Mouse (Mus musculus) intestine, embryonic 16.5 days (tissue): ENCODE results near the gene Zfp444. TPM values are rescaled to one million over a fixed set of nuclear protein-coding genes. Genes with fewer than 3 reads are reported as not detected.

Source experiments
- ATAC-seq: fragments of 200-750 bp; cut with Nextera tagmentation; 2 replicates; pipeline ENCODE4 v1.8.0; 2017; ENCODE audit warnings: moderate TSS enrichment, moderate library complexity
- H3K27ac ChIP-seq: fragments of 300-500 bp; sonication (generic); 2 replicates; pipeline ENCODE4 v1.5.1; 2014; ENCODE audit warnings: mild to moderate bottlenecking, low read length
- H3K27me3 ChIP-seq: fragments of 300-500 bp; sonication (generic); replicated peaks from 2 replicates; pipeline ENCODE4 v1.6.1; 2014; ENCODE audit warnings: low read length, control low read depth, mixed read lengths; ENCODE audit not compliant: control insufficient read depth, insufficient read depth
- H3K36me3 ChIP-seq: fragments of 300-500 bp; sonication (generic); 2 replicates; pipeline ENCODE4 v1.6.1; 2014; ENCODE audit warnings: low read length, control low read depth; ENCODE audit not compliant: control insufficient read depth, insufficient read depth
- H3K4me1 ChIP-seq: fragments of 300-500 bp; sonication (generic); 2 replicates; pipeline ENCODE4 v1.6.1; 2014; ENCODE audit warnings: low read length, control low read depth, mixed read lengths; ENCODE audit not compliant: control insufficient read depth, insufficient read depth
- H3K4me2 ChIP-seq: fragments of 300-500 bp; sonication (generic); 2 replicates; pipeline ENCODE4 v1.6.1; 2014; ENCODE audit warnings: low read depth, low read length, control low read depth
- H3K4me3 ChIP-seq: fragments of 300-500 bp; sonication (generic); 2 replicates; pipeline ENCODE4 v1.5.1; 2014; ENCODE audit warnings: mild to moderate bottlenecking, low read length
- H3K9ac ChIP-seq: fragments of 300-500 bp; sonication (generic); 2 replicates; pipeline ENCODE4 v1.6.1; 2014; ENCODE audit warnings: low read depth, low read length
- H3K9me3 ChIP-seq: fragments of 300-500 bp; sonication (generic); 2 replicates; pipeline ENCODE4 v1.6.1; 2016; ENCODE audit warnings: low read length, control low read depth; ENCODE audit not compliant: control insufficient read depth
- WGBS: fragments of 180-500 bp; shearing (Covaris S2); extraction: QIAGEN DNeasy Blood & Tissue Kit; methylation state at CpG from one replicate; pipeline ENCODE4 v1.1.7; 2014; 5-methylcytosine and 5-hydroxymethylcytosine counted together
- polyA plus RNA-seq: library from polyadenylated mRNA; unstranded; fragments of >200 nt; fragmentation: Nextera tagmentation; extraction: Ambion mirVana; gene quantifications from 2 replicates; pipeline ENCODE4 v1.2.1, GENCODE M21; 2015

Gene Zfp444
- polyA plus RNA-seq: 34.6 and 35.3 TPM in 2 replicates

GRCm38 (mm10) chr7:6172006-6172649 is at the start of gene Zfp444:
TSS of gene Zfp444 (plus strand) at chr7:6172226.
- no peaks in the 10 kb centered on the region for H3K9me3 ChIP-seq
- H3K4me3 ChIP-seq: peak within 1 kb of the TSS; percentile 58
- peak within 1 kb of the TSS; percentile 85 for H3K27ac ChIP-seq
- H3K9ac ChIP-seq: peak within 1 kb of the TSS; percentile 72
- under 1% methylated on average over 37 of the region's 37 CpGs for WGBS
- H3K27me3 ChIP-seq: no peaks in the 10 kb centered on the region
- peak; percentile 96 for ATAC-seq
- H3K36me3 ChIP-seq: no peaks in the 10 kb centered on the region
- peaks cover 9% of the 10 kb centered on the region; the same call in 1 of the 2 replicates for H3K4me1 ChIP-seq
- peak within 1 kb of the TSS; percentile 90 for H3K4me2 ChIP-seq

GRCm38 (mm10) chr7:6126690-6127448 is 45.2 kb upstream of the Zfp444 start:
- ATAC-seq: peak; percentile 82
- Histone ChIP-seq H3K9ac (no peak overlapping the region), H3K36me3 (peaks cover 3% of the 10 kb centered on the region; the same call in 1 of the 2 replicates), H3K4me3 (no peak overlapping the region), H3K27me3 (no peaks in the 10 kb centered on the region), H3K9me3 (0 out of 2 replicates have a peak, but pooled peaks cover under 1% of the 10 kb centered on the region), H3K27ac (no peak overlapping the region), H3K4me2 (no peak overlapping the region), H3K4me1 (no peaks in the 10 kb centered on the region)
- WGBS: 31% methylated on average over 7 of the region's 7 CpGs

- no peaks in the 10 kb centered on the region for H3K4me1 ChIP-seq
- ATAC-seq: no peak
- no peak overlapping the region for H3K4me3 ChIP-seq
- no peaks in the 10 kb centered on the region for H3K27me3 ChIP-seq
- H3K36me3 ChIP-seq: peaks cover 27% of the 10 kb centered on the region
- no peak overlapping the region for H3K9ac ChIP-seq
- 52% methylated on average over 4 of the region's 4 CpGs for WGBS
- no peak overlapping the region for H3K27ac ChIP-seq
- no peak overlapping the region for H3K4me2 ChIP-seq
- H3K9me3 ChIP-seq: 0 out of 2 replicates have a peak, but pooled peaks cover 7% of the 10 kb centered on the region
These were observed 41.7 kb upstream of the Zfp444 start for GRCm38 (mm10) chr7:6130346-6130745.

GRCm38 (mm10) chr7:6132646-6133045 is 39.4 kb upstream of the Zfp444 start:
- 81% methylated on average over 30 of the region's 30 CpGs for WGBS

GRCm38 (mm10) chr7:6136497-6136896 is 35.5 kb upstream of the Zfp444 start:
- no peak overlapping the region for H3K9ac ChIP-seq
- H3K9me3 ChIP-seq: 0 out of 2 replicates have a peak, but pooled peaks cover 7% of the 10 kb centered on the region
- H3K4me3 ChIP-seq: no peak overlapping the region
- H3K4me1 ChIP-seq: no peaks in the 10 kb centered on the region
- peaks cover 29% of the 10 kb centered on the region for H3K36me3 ChIP-seq
- no peak for ATAC-seq
- no peaks in the 10 kb centered on the region for H3K27me3 ChIP-seq
- no peak overlapping the region for H3K27ac ChIP-seq
- H3K4me2 ChIP-seq: no peak overlapping the region

More at GRCm38 (mm10) chr7:6132646-6133045, 39.4 kb upstream of the Zfp444 start:
- Histone ChIP-seq H3K4me2 (no peak overlapping the region), H3K4me3 (no peak overlapping the region), H3K36me3 (peaks cover 27% of the 10 kb centered on the region), H3K9me3 (0 out of 2 replicates have a peak, but pooled peaks cover 7% of the 10 kb centered on the region), H3K9ac (no peak overlapping the region), H3K27ac (no peak overlapping the region), H3K27me3 (no peaks in the 10 kb centered on the region), H3K4me1 (no peaks in the 10 kb centered on the region)
- no peak for ATAC-seq

GRCm38 (mm10) chr7:6139295-6139694 is 32.7 kb upstream of the Zfp444 start:
- H3K27me3 ChIP-seq: no peaks in the 10 kb centered on the region
- no peaks in the 10 kb centered on the region for H3K9me3 ChIP-seq
- H3K9ac ChIP-seq: no peak overlapping the region
- 62% methylated on average over 3 of the region's 3 CpGs for WGBS
- no peak for ATAC-seq
- no peak overlapping the region for H3K27ac ChIP-seq
- no peak overlapping the region for H3K4me2 ChIP-seq
- H3K4me3 ChIP-seq: no peak overlapping the region
- H3K36me3 ChIP-seq: peaks cover 5% of the 10 kb centered on the region; the same call in 1 of the 2 replicates
- no peaks in the 10 kb centered on the region for H3K4me1 ChIP-seq

- Histone ChIP-seq H3K9ac (no peak overlapping the region), H3K27me3 (no peaks in the 10 kb centered on the region), H3K36me3 (peaks cover 2% of the 10 kb centered on the region; the same call in 1 of the 2 replicates), H3K9me3 (no peaks in the 10 kb centered on the region), H3K4me2 (no peak overlapping the region), H3K4me1 (peaks cover 24% of the 10 kb centered on the region), H3K4me3 (no peak overlapping the region), H3K27ac (no peak overlapping the region)
- ATAC-seq: no peak
- WGBS: 83% methylated on average over 2 of the region's 2 CpGs
These were observed 28.0 kb upstream of the Zfp444 start for GRCm38 (mm10) chr7:6143991-6144531.

- Histone ChIP-seq H3K4me3 (no peak overlapping the region), H3K27ac (peak overlapping the region; percentile 43; the same call in 1 of the 2 replicates), H3K9me3 (no peaks in the 10 kb centered on the region), H3K36me3 (peaks cover 2% of the 10 kb centered on the region; the same call in 1 of the 2 replicates), H3K4me2 (no peak overlapping the region), H3K27me3 (no peaks in the 10 kb centered on the region), H3K4me1 (peaks cover 24% of the 10 kb centered on the region), H3K9ac (no peak overlapping the region)
- no peak for ATAC-seq
- 85% methylated on average over 8 of the region's 8 CpGs for WGBS
These were observed 26.4 kb upstream of the Zfp444 start for GRCm38 (mm10) chr7:6145423-6146188.
